Mouse (Mus musculus): ENCODE measurements around the gene Dnajb2. TPM values are rescaled to one million over a fixed set of nuclear protein-coding genes. Genes with fewer than 3 reads are reported as not detected.
A peak's percentile ranks its signal among the peaks of the same experiment; 100 is the strongest.

The Dnajb2 gene
- polyA plus RNA-seq, 1 experiment: 23.8 TPM

- TF ChIP-seq POLR2A (IDR thresholded peaks at IDR 0.05; ENCODE audit: insufficient read depth, low read length) (no peak), CTCF (IDR thresholded peaks at IDR 0.05; ENCODE audit: low read depth, low read length) (no peak), EP300 (IDR thresholded peaks at IDR 0.05; ENCODE audit: insufficient read depth, low read depth, low read length) (no peak)
- no peaks in the 10 kb centered on the region for H3K9me3 ChIP-seq (replicated peaks; ENCODE audit: control insufficient read depth, insufficient read depth, low read length, poor library complexity, severe bottlenecking)
- H3K27ac ChIP-seq (ENCODE audit: insufficient read depth, low read length): peak overlapping the region; percentile 78
- peaks cover 9% of the 10 kb centered on the region for H3K4me1 ChIP-seq (ENCODE audit: control insufficient read depth, insufficient read depth, low read length)
- H3K4me3 ChIP-seq (ENCODE audit: low read depth, low read length): no peak overlapping the region
- H3K36me3 ChIP-seq (ENCODE audit: control insufficient read depth, insufficient read depth, low read length, poor library complexity, severe bottlenecking): peaks cover 6% of the 10 kb centered on the region
- no peaks in the 10 kb centered on the region for H3K27me3 ChIP-seq (ENCODE audit: control insufficient read depth, insufficient read depth, low read length, poor library complexity, severe bottlenecking)
- no peak overlapping the region for H3K9ac ChIP-seq (ENCODE audit: low read depth, poor library complexity, severe bottlenecking)
Observed at GRCm38 (mm10) chr1:75221538-75221937, 14.7 kb upstream of the Dnajb2 start.

GRCm38 (mm10) chr1:75222926-75223325, 13.3 kb upstream of the Dnajb2 start:
- no peaks in the 10 kb centered on the region for H3K36me3 ChIP-seq (ENCODE audit: control insufficient read depth, insufficient read depth, low read length, poor library complexity, severe bottlenecking)
- H3K27ac ChIP-seq (ENCODE audit: insufficient read depth, low read length): no peak overlapping the region
- H3K27me3 ChIP-seq (ENCODE audit: control insufficient read depth, insufficient read depth, low read length, poor library complexity, severe bottlenecking): no peaks in the 10 kb centered on the region
- no peak overlapping the region for H3K4me3 ChIP-seq (ENCODE audit: low read depth, low read length)
- no peaks in the 10 kb centered on the region for H3K9me3 ChIP-seq (replicated peaks; ENCODE audit: control insufficient read depth, insufficient read depth, low read length, poor library complexity, severe bottlenecking)
- H3K4me1 ChIP-seq (ENCODE audit: control insufficient read depth, insufficient read depth, low read length): peaks cover 13% of the 10 kb centered on the region
- no peak overlapping the region for H3K9ac ChIP-seq (ENCODE audit: low read depth, poor library complexity, severe bottlenecking)
- TF ChIP-seq EP300 (IDR thresholded peaks at IDR 0.05; ENCODE audit: insufficient read depth, low read depth, low read length) (no peak), POLR2A (IDR thresholded peaks at IDR 0.05; ENCODE audit: insufficient read depth, low read length) (no peak), CTCF (IDR thresholded peaks at IDR 0.05; ENCODE audit: low read depth, low read length) (no peak)

- no peak overlapping the region for H3K4me3 ChIP-seq (ENCODE audit: low read depth, low read length)
- peaks cover 13% of the 10 kb centered on the region for H3K4me1 ChIP-seq (ENCODE audit: control insufficient read depth, insufficient read depth, low read length)
- H3K27ac ChIP-seq (ENCODE audit: insufficient read depth, low read length): no peak overlapping the region
- H3K9ac ChIP-seq (ENCODE audit: low read depth, poor library complexity, severe bottlenecking): no peak overlapping the region
- H3K27me3 ChIP-seq (ENCODE audit: control insufficient read depth, insufficient read depth, low read length, poor library complexity, severe bottlenecking): no peaks in the 10 kb centered on the region
- no peaks in the 10 kb centered on the region for H3K36me3 ChIP-seq (ENCODE audit: control insufficient read depth, insufficient read depth, low read length, poor library complexity, severe bottlenecking)
- no peaks in the 10 kb centered on the region for H3K9me3 ChIP-seq (replicated peaks; ENCODE audit: control insufficient read depth, insufficient read depth, low read length, poor library complexity, severe bottlenecking)
- TF ChIP-seq POLR2A (IDR thresholded peaks at IDR 0.05; ENCODE audit: insufficient read depth, low read length) (no peak), CTCF (IDR thresholded peaks at IDR 0.05; ENCODE audit: low read depth, low read length) (no peak), EP300 (IDR thresholded peaks at IDR 0.05; ENCODE audit: insufficient read depth, low read depth, low read length) (no peak)
Observed at GRCm38 (mm10) chr1:75223532-75223931, 12.7 kb upstream of the Dnajb2 start.

GRCm38 (mm10) chr1:75225473-75225872, 10.7 kb upstream of the Dnajb2 start:
- no peak overlapping the region for H3K4me3 ChIP-seq (ENCODE audit: low read depth, low read length)
- no peak overlapping the region for H3K27ac ChIP-seq (ENCODE audit: insufficient read depth, low read length)
- no peak for TF ChIP-seq EP300 (IDR thresholded peaks at IDR 0.05; ENCODE audit: insufficient read depth, low read depth, low read length)
- TF ChIP-seq CTCF (IDR thresholded peaks at IDR 0.05; ENCODE audit: low read depth, low read length): no peak
- no peak for TF ChIP-seq POLR2A (IDR thresholded peaks at IDR 0.05; ENCODE audit: insufficient read depth, low read length)
- no peaks in the 10 kb centered on the region for H3K36me3 ChIP-seq (ENCODE audit: control insufficient read depth, insufficient read depth, low read length, poor library complexity, severe bottlenecking)
- H3K9ac ChIP-seq (ENCODE audit: low read depth, poor library complexity, severe bottlenecking): no peak overlapping the region
- H3K27me3 ChIP-seq (ENCODE audit: control insufficient read depth, insufficient read depth, low read length, poor library complexity, severe bottlenecking): no peaks in the 10 kb centered on the region
- H3K9me3 ChIP-seq (replicated peaks; ENCODE audit: control insufficient read depth, insufficient read depth, low read length, poor library complexity, severe bottlenecking): no peaks in the 10 kb centered on the region
- H3K4me1 ChIP-seq (ENCODE audit: control insufficient read depth, insufficient read depth, low read length): peaks cover 13% of the 10 kb centered on the region

GRCm38 (mm10) chr1:75226138-75226537, 10.1 kb upstream of the Dnajb2 start:
- Histone ChIP-seq H3K27me3 (ENCODE audit: control insufficient read depth, insufficient read depth, low read length, poor library complexity, severe bottlenecking) (no peaks in the 10 kb centered on the region), H3K4me1 (ENCODE audit: control insufficient read depth, insufficient read depth, low read length) (peaks cover 13% of the 10 kb centered on the region), H3K4me3 (ENCODE audit: low read depth, low read length) (no peak overlapping the region), H3K9ac (ENCODE audit: low read depth, poor library complexity, severe bottlenecking) (no peak overlapping the region), H3K27ac (ENCODE audit: insufficient read depth, low read length) (no peak overlapping the region), H3K9me3 (replicated peaks; ENCODE audit: control insufficient read depth, insufficient read depth, low read length, poor library complexity, severe bottlenecking) (no peaks in the 10 kb centered on the region), H3K36me3 (ENCODE audit: control insufficient read depth, insufficient read depth, low read length, poor library complexity, severe bottlenecking) (no peaks in the 10 kb centered on the region)
- TF ChIP-seq EP300 (IDR thresholded peaks at IDR 0.05; ENCODE audit: insufficient read depth, low read depth, low read length) (no peak), POLR2A (IDR thresholded peaks at IDR 0.05; ENCODE audit: insufficient read depth, low read length) (no peak), CTCF (IDR thresholded peaks at IDR 0.05; ENCODE audit: low read depth, low read length) (no peak)

GRCm38 (mm10) chr1:75227653-75228052, 8.6 kb upstream of the Dnajb2 start:
- H3K9me3 ChIP-seq (replicated peaks; ENCODE audit: control insufficient read depth, insufficient read depth, low read length, poor library complexity, severe bottlenecking): no peaks in the 10 kb centered on the region
- TF ChIP-seq POLR2A (IDR thresholded peaks at IDR 0.05; ENCODE audit: insufficient read depth, low read length) (no peak), CTCF (IDR thresholded peaks at IDR 0.05; ENCODE audit: low read depth, low read length) (no peak), EP300 (IDR thresholded peaks at IDR 0.05; ENCODE audit: insufficient read depth, low read depth, low read length) (no peak)
- H3K36me3 ChIP-seq (ENCODE audit: control insufficient read depth, insufficient read depth, low read length, poor library complexity, severe bottlenecking): no peaks in the 10 kb centered on the region
- no peak overlapping the region for H3K9ac ChIP-seq (ENCODE audit: low read depth, poor library complexity, severe bottlenecking)
- H3K4me1 ChIP-seq (ENCODE audit: control insufficient read depth, insufficient read depth, low read length): peaks cover 14% of the 10 kb centered on the region
- H3K27me3 ChIP-seq (ENCODE audit: control insufficient read depth, insufficient read depth, low read length, poor library complexity, severe bottlenecking): no peaks in the 10 kb centered on the region
- no peak overlapping the region for H3K4me3 ChIP-seq (ENCODE audit: low read depth, low read length)
- peak overlapping the region; percentile 4; the same call in 1 of the 2 replicates for H3K27ac ChIP-seq (ENCODE audit: insufficient read depth, low read length)
